20 mouse cellular contexts compared by ENCODE assay signal in genomic region chr12:70553866-70554265, GRCm38 (mm10).
DNase-seq lines count a peak whose midpoint lies in the region; TF ChIP-seq lines count a peak whose summit lies in the region.
"Had no signal": no experiment of that assay in that cellular context is flagged by ENCODE, and none has a peak within 500 bp of the region (broad histone marks: within the 10 kb centered on the region; RNA-seq: fewer than 3 reads in every experiment).

No protein-coding gene starts in this region.

- TF ChIP-seq POLR2A in embryonic fibroblast, embryonic 13.5 days (IDR thresholded peaks at IDR 0.05; ENCODE audit: low read depth, low read length): no peak

- DNase-seq in 3134 (ENCODE audit: extremely low read depth, insufficient read length, low spot score): peak; percentile 32
- DNase-seq in embryo, embryonic 10 days (ENCODE audit: low spot score): peak; percentile 54
- DNase-seq in gastrocnemius, adult 2 months: no peak
- no peak for DNase-seq in left cerebral cortex, adult 9 months (ENCODE audit: low spot score in 2 of 2)
- DNase-seq: adrenal gland, adult 8-10 months; adrenal gland, postnatal 36 days; B cell, adult 2 months; cerebellum, adult 8-10 months; cerebellum, postnatal 14 days; forebrain, postnatal 0 days; gastrocnemius, postnatal 25 days; heart, postnatal 36 days; kidney, adult 18-20 months had no signal

- intact Hi-C loops in gastrocnemius, adult 2 months (cut with DNase I): no loop called here

- no peak overlapping the region for H3ac ChIP-seq in C2C12 (ENCODE audit: control insufficient read depth, insufficient read length, low read depth)

- H3K27me3 ChIP-seq in C2C12 (ENCODE audit: control insufficient read depth, insufficient read depth, insufficient read length): no peaks in the 10 kb centered on the region
- H3K27me3 ChIP-seq: embryonic facial prominence, embryonic 15.5 days; heart, embryonic 13.5 days; hindbrain, embryonic 12.5 days had no signal

- peaks cover 11% of the 10 kb centered on the region; the same call in 1 of the 2 replicates for H3K4me1 ChIP-seq in embryonic fibroblast, embryonic 13.5 days (ENCODE audit: control insufficient read depth, insufficient read depth, low read length)
- H3K4me1 ChIP-seq: hindbrain, embryonic 12.5 days had no signal

- H3K79me2 ChIP-seq in C2C12 (ENCODE audit: control insufficient read depth, insufficient read depth): no peaks in the 10 kb centered on the region

- H3K27ac ChIP-seq in embryonic fibroblast, embryonic 13.5 days (ENCODE audit: insufficient read depth, low read length): peak overlapping the region; percentile 92
- H3K27ac ChIP-seq in gastrocnemius, adult 2 months: no peak overlapping the region
- H3K27ac ChIP-seq: embryonic facial prominence, embryonic 15.5 days; forebrain, embryonic 12.5 days; heart, embryonic 13.5 days; hindbrain, embryonic 12.5 days; hindbrain, postnatal 0 days had no signal

- no peaks in the 10 kb centered on the region for H3K36me3 ChIP-seq in C2C12 (ENCODE audit: control insufficient read depth, insufficient read depth)
- H3K36me3 ChIP-seq: embryonic facial prominence, embryonic 15.5 days; forebrain, embryonic 12.5 days; heart, embryonic 13.5 days; hindbrain, embryonic 12.5 days had no signal

- no peaks in the 10 kb centered on the region for H3K79me3 ChIP-seq in C2C12 (ENCODE audit: low read depth)

- no peak for TF ChIP-seq CTCF in C2C12 (IDR thresholded peaks at IDR 0.05; ENCODE audit: control insufficient read depth, insufficient read depth, insufficient read length)
- no peak for TF ChIP-seq CTCF in embryonic fibroblast, embryonic 13.5 days (IDR thresholded peaks at IDR 0.05; ENCODE audit: borderline replicate concordance, insufficient read depth, low read length)
- TF ChIP-seq CTCF in gastrocnemius, adult 2 months (IDR thresholded peaks at IDR 0.05): no peak

- no peak overlapping the region for H3K4me3 ChIP-seq in C2C12 (ENCODE audit: insufficient read depth, poor library complexity, severe bottlenecking)
- H3K4me3 ChIP-seq in embryonic fibroblast, embryonic 13.5 days (ENCODE audit: insufficient read depth, low read length): no peak overlapping the region
- H3K4me3 ChIP-seq in gastrocnemius, adult 2 months: no peak overlapping the region
- H3K4me3 ChIP-seq: embryonic facial prominence, embryonic 15.5 days; forebrain, embryonic 12.5 days; heart, embryonic 13.5 days; hindbrain, embryonic 12.5 days had no signal

TF ChIP-seq in C2C12, 6 proteins besides CTCF, POLR2A, EP300 and RAD21:
- TF ChIP-seq CEBPB (IDR thresholded peaks at IDR 0.05; ENCODE audit: low read depth) (peak; percentile 27), USF1 (IDR thresholded peaks at IDR 0.05; ENCODE audit: low read depth) (no peak), FOSL1 (IDR thresholded peaks at IDR 0.05; ENCODE audit: insufficient read depth, low read length, poor library complexity, severe bottlenecking) (no peak), MYOG (IDR thresholded peaks at IDR 0.05; ENCODE audit: control insufficient read depth, extremely low read depth, insufficient read length) (no peak)

Comparison
In these comparisons a context has a peak if more than half of its experiments do, and no peak if none do; other contexts are left out.
1. DNase-seq: peak in 3134 (single experiment) and embryo, embryonic 10 days (single experiment); none in gastrocnemius, adult 2 months (single experiment) and left cerebral cortex, adult 9 months (0 of 2).